Mouse (Mus musculus): ENCODE measurements around the gene Cysrt1. TPM values are rescaled to one million over a fixed set of nuclear protein-coding genes. Genes with fewer than 3 reads are reported as not detected.

Gene Cysrt1
- polyA plus RNA-seq, 1 experiment from 2014 or later, result 0.75 TPM

DNA sequence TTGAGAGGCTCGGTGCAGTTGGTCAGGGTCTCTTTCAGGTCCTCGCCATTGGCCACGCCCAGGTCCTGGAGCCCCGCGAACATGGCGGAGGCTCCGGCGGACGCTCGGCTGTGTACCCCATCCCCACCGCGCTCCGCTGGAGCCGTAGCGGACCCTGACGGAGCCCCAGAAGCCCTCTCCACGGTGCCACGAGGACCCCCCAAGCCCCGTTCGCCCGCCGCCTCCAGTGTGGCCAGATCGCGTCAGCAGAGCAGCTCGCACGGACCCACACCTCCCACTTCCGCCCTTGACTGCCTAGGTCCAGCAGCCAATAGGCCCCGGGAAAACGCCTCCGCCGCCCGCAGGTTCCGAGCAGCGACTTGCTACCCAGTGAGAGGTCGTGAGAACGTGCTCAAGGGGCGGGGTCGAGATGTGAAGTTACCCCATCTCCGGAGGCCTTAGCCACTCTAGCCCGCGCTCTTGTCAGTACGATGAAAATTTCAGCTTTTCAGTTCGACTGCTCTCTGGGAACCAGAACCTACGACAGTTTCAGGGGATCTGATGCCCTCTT lies 31.1 kb downstream of the Cysrt1 start, which contains the start of gene Nelfb:
Gene Nelfb, minus strand, starts transcription at position 369 of the 550 bp plus-strand sequence.
- 0 out of 2 replicates have a peak, but pooled peaks have one; percentile 4 for TF ChIP-seq CTCF (IDR thresholded peaks at IDR 0.05; ENCODE audit: low read depth)
- under 1% methylated on average over 44 of the region's 44 CpGs for WGBS
- ATAC-seq (replicated peaks; ENCODE audit: low FRiP score, low read depth), result peak; percentile 92

DNA sequence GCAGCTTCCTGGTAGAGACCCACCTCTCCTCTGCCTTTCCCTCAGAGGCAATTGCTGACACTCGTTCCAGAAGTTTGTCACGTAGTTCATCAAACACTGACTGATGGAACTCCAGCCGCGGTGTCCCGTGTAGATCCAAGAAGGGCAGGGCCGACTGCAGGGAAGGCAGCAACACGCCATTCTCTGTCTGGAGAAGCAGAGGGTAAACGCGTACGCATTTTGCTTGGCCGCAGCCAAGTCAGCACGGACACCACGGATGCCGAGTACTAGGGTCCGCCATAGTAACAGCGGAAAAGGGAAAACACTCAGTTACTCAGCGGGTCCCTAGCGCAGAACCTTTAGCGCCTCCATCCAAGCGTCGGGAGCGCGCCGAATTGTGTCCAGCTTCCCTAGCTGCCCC lies 31.6 kb downstream of the Cysrt1 start:
- H3K36me3 ChIP-seq (ENCODE audit: insufficient read depth, low read length), result peaks cover 17% of the 10 kb centered on the region
- peak overlapping the region; percentile 90 for H3K27ac ChIP-seq
- H3K4me1 ChIP-seq (replicated peaks; ENCODE audit: insufficient read depth, low read length), result peaks cover 10% of the 10 kb centered on the region
- peak overlapping the region; percentile 81 for H3K4me2 ChIP-seq (ENCODE audit: low read length)
- 0 out of 2 replicates have a peak, but pooled peaks have one; percentile 2 for ATAC-seq (replicated peaks; ENCODE audit: low FRiP score, low read depth)
- no peaks in the 10 kb centered on the region for H3K27me3 ChIP-seq (ENCODE audit: insufficient read depth, low read length)
- H3K4me3 ChIP-seq (replicated peaks; ENCODE audit: low read depth, low read length), result peak overlapping the region; percentile 99
- no peak for TF ChIP-seq CTCF (IDR thresholded peaks at IDR 0.05; ENCODE audit: low read depth)
- no peaks in the 10 kb centered on the region for H3K9me3 ChIP-seq (replicated peaks; ENCODE audit: low read length)
- H3K9ac ChIP-seq (ENCODE audit: low read depth, low read length), result peak overlapping the region; percentile 93
- 1% methylated on average over 24 of the region's 24 CpGs for WGBS
- no peak for DNase-seq (ENCODE audit: low spot score)

More for the DNA sequence above, 31.1 kb downstream of the Cysrt1 start, which contains the start of gene Nelfb:
- H3K27me3 ChIP-seq (ENCODE audit: insufficient read depth, low read length), result no peaks in the 10 kb centered on the region
- peak within 1 kb of the TSS; percentile 99 for H3K4me3 ChIP-seq (replicated peaks; ENCODE audit: low read depth, low read length)
- DNase-seq (ENCODE audit: low spot score), result peak; percentile 96
- peak within 1 kb of the TSS; percentile 90 for H3K27ac ChIP-seq
- no peaks in the 10 kb centered on the region for H3K9me3 ChIP-seq (replicated peaks; ENCODE audit: low read length)
- H3K4me2 ChIP-seq (ENCODE audit: low read length), result peak within 1 kb of the TSS; percentile 81
- peaks cover 12% of the 10 kb centered on the region; the same call in 1 of the 2 replicates for H3K36me3 ChIP-seq (ENCODE audit: insufficient read depth, low read length)
- peaks cover 10% of the 10 kb centered on the region for H3K4me1 ChIP-seq (replicated peaks; ENCODE audit: insufficient read depth, low read length)
- H3K9ac ChIP-seq (ENCODE audit: low read depth, low read length), result peak within 1 kb of the TSS; percentile 93

DNA sequence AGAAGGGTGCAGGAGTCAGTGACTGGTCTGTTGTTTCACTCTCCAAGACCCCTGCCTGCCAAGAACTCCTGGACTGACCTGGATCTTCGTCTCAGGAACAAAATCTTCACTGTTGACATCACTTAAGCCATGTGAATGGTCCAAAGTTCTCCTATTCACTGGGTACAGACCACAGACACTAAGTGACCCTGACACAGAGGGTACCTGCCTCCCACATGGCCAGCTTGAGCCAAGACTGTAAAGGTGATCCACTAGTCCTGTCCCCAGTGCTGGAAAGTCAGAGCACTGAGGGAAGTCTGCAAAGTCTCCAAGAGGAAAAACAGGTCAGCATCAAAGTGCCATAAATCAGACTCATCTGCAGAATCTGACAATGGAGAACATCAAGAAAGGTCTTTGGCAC lies 34.7 kb downstream of the Cysrt1 start:
- no peak overlapping the region for H3K9ac ChIP-seq (ENCODE audit: low read depth, low read length)
- peaks cover 10% of the 10 kb centered on the region for H3K4me1 ChIP-seq (replicated peaks; ENCODE audit: insufficient read depth, low read length)
- H3K4me3 ChIP-seq (replicated peaks; ENCODE audit: low read depth, low read length), result no peak overlapping the region
- ATAC-seq (replicated peaks; ENCODE audit: low FRiP score, low read depth) (no peak), DNase-seq (ENCODE audit: low spot score) (no peak)
- WGBS, result 85% methylated on average over 1 of the region's 1 CpGs
- H3K4me2 ChIP-seq (ENCODE audit: low read length), result no peak overlapping the region
- no peak for TF ChIP-seq CTCF (IDR thresholded peaks at IDR 0.05; ENCODE audit: low read depth)
- H3K9me3 ChIP-seq (replicated peaks; ENCODE audit: low read length), result no peaks in the 10 kb centered on the region
- no peak overlapping the region for H3K27ac ChIP-seq
- H3K27me3 ChIP-seq (ENCODE audit: insufficient read depth, low read length), result no peaks in the 10 kb centered on the region
- peaks cover 44% of the 10 kb centered on the region for H3K36me3 ChIP-seq (ENCODE audit: insufficient read depth, low read length)

DNA sequence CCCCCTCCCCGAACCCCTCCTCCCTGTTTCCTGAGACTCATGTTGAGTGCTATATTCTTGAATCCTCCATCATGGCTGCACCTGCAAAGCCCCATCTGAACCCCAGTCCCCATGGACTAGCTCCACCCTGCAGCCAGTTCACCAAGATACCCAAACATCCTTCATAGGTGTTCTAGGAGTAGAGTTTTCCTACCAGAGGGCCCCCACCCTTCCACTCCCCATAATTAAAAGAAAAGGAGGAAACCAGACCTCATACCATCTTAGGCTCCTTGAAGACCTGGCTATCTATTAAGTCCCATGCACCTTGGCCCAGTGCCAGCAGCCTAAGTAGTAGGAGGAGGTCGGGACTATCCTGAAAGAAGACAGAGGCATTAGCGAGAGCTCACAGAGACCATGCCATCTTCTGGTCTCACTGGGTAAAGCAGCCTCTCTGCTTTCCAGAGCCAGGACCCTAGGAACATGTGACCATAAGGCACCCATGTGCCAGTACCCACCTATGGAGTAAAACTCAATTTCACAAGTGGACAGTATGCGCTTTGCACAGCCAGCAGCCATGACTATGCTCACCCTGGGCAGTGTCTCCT lies 38.5 kb downstream of the Cysrt1 start:
- no peak overlapping the region for H3K27ac ChIP-seq
- DNase-seq (ENCODE audit: low spot score), result no peak

DNA sequence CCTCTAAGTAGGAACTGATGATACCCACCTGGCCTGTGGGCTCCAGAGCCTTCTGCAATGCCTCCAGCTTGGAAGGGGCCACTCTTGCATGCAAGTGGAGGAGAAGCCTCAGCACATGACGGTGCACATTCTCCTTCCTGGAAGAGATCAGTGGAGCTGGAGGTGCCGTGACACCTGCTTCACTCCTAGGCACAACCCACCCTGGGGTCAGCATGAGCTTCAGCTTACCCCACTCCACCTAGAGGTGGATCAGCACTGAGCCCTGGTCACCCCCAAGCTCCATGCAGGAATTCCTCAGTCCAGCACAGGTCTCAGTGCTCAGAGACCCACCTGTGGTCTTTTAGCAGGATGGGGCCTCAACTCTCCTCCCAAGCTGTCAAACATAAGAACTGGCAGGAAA lies 41.6 kb downstream of the Cysrt1 start:
- H3K4me2 ChIP-seq (ENCODE audit: low read length), result no peak overlapping the region

More for the DNA sequence above, 38.5 kb downstream of the Cysrt1 start:
- Histone ChIP-seq H3K9ac (ENCODE audit: low read depth, low read length) (no peak overlapping the region), H3K4me1 (replicated peaks; ENCODE audit: insufficient read depth, low read length) (no peaks in the 10 kb centered on the region), H3K4me2 (ENCODE audit: low read length) (no peak overlapping the region), H3K4me3 (replicated peaks; ENCODE audit: low read depth, low read length) (no peak overlapping the region), H3K9me3 (replicated peaks; ENCODE audit: low read length) (no peaks in the 10 kb centered on the region), H3K27me3 (ENCODE audit: insufficient read depth, low read length) (no peaks in the 10 kb centered on the region), H3K36me3 (ENCODE audit: insufficient read depth, low read length) (peaks cover 69% of the 10 kb centered on the region)
- TF ChIP-seq CTCF (IDR thresholded peaks at IDR 0.05; ENCODE audit: low read depth), result peak; percentile 44
- 61% methylated on average over 4 of the region's 4 CpGs for WGBS
- 0 out of 2 replicates have a peak, but pooled peaks have one; percentile 38 for ATAC-seq (replicated peaks; ENCODE audit: low FRiP score, low read depth)

DNA sequence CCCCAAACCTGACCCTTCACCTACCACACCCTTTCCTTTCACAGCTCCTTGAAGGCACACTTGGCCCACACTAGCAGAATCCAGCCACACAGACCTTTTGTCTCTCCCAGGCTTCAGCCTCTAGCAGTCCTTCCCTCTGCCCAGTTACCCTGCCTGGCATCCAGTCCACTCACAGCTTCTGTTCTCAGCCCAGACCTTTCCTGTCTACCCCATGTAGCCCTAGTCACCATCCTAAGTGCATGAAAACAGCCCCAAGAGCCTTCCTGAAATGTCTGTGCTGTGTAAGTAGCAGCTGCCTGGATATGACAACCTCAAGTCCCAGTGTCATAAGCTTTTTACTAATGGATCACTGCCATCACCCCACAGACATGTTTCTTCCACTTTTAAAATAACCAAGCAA lies 44.3 kb downstream of the Cysrt1 start:
- H3K27me3 ChIP-seq (ENCODE audit: insufficient read depth, low read length), result no peaks in the 10 kb centered on the region
- H3K9me3 ChIP-seq (replicated peaks; ENCODE audit: low read length), result no peaks in the 10 kb centered on the region
- no peak for TF ChIP-seq CTCF (IDR thresholded peaks at IDR 0.05; ENCODE audit: low read depth)
- peaks cover 14% of the 10 kb centered on the region for H3K4me1 ChIP-seq (replicated peaks; ENCODE audit: insufficient read depth, low read length)
- no peak overlapping the region for H3K4me3 ChIP-seq (replicated peaks; ENCODE audit: low read depth, low read length)
- H3K9ac ChIP-seq (ENCODE audit: low read depth, low read length), result no peak overlapping the region
- peaks cover 29% of the 10 kb centered on the region for H3K36me3 ChIP-seq (ENCODE audit: insufficient read depth, low read length)
- DNase-seq (ENCODE audit: low spot score) (no peak), ATAC-seq (replicated peaks; ENCODE audit: low FRiP score, low read depth) (no peak)
- peak overlapping the region; percentile 91 for H3K27ac ChIP-seq
- H3K4me2 ChIP-seq (ENCODE audit: low read length), result no peak overlapping the region

More for the DNA sequence above, 41.6 kb downstream of the Cysrt1 start:
- Histone ChIP-seq H3K27ac (no peak overlapping the region), H3K9me3 (replicated peaks; ENCODE audit: low read length) (no peaks in the 10 kb centered on the region), H3K36me3 (ENCODE audit: insufficient read depth, low read length) (peaks cover 51% of the 10 kb centered on the region), H3K9ac (ENCODE audit: low read depth, low read length) (no peak overlapping the region), H3K27me3 (ENCODE audit: insufficient read depth, low read length) (no peaks in the 10 kb centered on the region), H3K4me3 (replicated peaks; ENCODE audit: low read depth, low read length) (no peak overlapping the region), H3K4me1 (replicated peaks; ENCODE audit: insufficient read depth, low read length) (peaks cover 5% of the 10 kb centered on the region; the same call in 1 of the 2 replicates)
- TF ChIP-seq CTCF (IDR thresholded peaks at IDR 0.05; ENCODE audit: low read depth), result no peak
- ATAC-seq (replicated peaks; ENCODE audit: low FRiP score, low read depth) (no peak), DNase-seq (ENCODE audit: low spot score) (no peak)
- WGBS, result 90% methylated on average over 2 of the region's 2 CpGs

Data from kidney, postnatal 0 days (tissue).